Mouse (Mus musculus) kidney, adult 9 months (tissue): ENCODE results near the gene Hscb.

Source experiments
- DNase-seq: peaks from one replicate; pipeline ENCODE4 v3.0.0; 2022

Hscb gene

DNA sequence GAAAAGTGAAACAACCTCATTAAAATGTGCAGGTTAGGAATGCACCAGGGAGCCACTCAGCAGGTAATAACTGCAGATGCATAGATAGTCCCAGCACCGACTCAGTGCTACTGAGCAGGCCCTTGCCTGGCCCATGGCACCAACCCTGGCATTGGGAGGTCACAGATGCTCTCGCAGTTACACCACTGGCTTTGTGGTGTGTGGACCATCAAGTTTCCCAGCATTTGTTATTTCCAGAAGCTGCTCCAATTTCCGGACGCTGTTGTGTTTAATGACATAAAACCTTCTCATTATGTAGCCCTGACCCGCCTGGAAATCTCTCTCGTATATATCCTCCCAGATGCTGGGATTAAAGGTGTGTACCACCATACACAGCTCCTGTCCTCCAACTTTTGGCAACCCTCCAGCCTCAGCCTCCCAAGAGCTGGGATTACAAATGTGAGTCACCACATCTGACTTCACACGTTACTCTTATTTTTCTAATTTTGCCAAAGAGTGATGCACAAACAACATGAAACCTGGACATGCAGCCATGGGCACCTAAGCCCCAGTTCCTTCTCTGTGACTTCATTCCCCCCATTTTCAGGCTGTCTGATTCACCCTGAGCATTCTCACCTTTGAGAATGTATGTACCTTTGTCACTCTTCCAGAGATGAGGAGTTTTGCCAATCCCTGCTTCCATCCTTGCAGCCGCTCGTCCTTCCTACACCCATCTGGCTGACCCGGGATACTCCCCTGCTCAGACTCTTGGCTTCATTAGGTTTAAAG is 58.6 kb downstream of the Hscb start:
- DNase-seq = no peak

DNA sequence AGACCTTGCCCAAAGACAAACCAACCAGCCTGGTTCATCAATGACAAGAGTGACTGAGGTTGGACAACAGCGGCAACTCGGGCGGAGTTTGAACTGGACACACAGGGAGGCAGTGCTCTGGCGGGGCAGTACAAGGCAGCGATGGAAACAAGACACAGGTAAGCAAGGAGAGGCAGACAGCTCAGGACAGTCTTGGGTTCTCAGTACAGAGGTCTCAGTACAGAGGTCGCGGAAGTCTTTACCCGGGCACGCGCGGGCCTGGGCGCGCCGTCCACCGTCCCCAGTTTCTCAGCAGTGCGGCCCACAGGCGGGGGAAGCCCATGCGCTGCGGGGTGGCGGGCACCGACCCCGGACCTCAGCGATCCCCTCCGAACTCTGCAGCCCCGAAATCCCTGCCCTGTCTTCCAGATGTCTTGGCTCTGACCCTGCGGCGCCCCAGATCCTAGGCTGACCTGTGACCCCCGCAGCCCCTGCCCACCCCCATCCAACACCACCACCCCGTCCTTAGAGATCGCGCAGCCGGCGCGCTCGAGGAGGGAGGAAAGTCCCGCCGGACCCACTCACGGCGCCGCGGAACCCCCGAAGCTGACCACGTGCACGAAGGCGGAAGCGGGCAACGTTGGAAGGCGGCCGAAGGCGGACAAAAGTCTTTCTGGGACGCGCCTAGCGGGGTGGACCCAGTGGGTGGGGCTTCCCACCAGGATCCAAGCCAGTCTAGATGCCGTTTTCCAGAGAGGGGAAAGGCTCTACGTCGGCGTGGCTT is 59.4 kb downstream of the Hscb start, which contains the start of gene Pus1:
TSS of gene Pus1 (minus strand) at position 662 of the 763 bp plus-strand sequence.
- DNase-seq = peak; percentile 96

DNA sequence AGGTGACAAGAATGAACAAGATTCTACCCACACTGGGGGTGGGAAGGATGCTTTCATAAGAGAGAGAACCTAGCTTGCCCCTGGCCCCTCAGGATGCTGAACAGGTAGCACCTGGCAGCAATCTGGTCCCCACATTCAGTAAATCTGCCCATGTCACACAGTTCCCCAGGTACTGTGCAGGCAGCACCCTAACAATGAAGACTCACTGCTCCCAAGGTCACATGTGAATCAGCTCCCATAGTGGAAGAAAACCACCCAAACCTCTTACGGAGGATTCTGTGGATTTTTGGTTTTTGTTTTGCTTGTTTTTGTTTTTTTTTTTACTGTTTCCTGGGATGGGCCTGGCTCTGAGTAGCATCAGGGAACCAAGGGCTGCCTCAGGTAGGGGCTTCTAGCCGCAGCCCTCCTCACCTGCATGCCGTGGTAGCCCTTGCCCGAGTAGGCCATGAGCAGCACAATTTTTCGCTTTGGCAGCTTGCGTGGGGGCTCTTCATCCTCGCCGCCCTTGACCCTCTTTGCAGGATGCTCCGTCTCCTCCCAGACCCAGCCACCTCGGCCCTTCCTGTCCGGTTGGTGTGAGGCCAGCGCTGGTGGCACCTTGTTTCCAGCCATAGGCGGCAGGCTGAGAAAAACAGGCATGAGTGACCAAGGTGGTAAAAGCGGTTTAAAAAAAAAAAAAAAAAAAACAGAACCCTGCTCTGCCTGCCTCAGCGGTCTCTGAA is 60.1 kb downstream of the Hscb start:
- DNase-seq = no peak
